Mouse (Mus musculus): ENCODE data around the gene Rab42. TPM values are rescaled to one million over a fixed set of nuclear protein-coding genes. Genes with fewer than 3 reads are reported as not detected.

Rab42 gene
- total RNA-seq (2021): 1 to 10 TPM; 1.1 TPM

DNA sequence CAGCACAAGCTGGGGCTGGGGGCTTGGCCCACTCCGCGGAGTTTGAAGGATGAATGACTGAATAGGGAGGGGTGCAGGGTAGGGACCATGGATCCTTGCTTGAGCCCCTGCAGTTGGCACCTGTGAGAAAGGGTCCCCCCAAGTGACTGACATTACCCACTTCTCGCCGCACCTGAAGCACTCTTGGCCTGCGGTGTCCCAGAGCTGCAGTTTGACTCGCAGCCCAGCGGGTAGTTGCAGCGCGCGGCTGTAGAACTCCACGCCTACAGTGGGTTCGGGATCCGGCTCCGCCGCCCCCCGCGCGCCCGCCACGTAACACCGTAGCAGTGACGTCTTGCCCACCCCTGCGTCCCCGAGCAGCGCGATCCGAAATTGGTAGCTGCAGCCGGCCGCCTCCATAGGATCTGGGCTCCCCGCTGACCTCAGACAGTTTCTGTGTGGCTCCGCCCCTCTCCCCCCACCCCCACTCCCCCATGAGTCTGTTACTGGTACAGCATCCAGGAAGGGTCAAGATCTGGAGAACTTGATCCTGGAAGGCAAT lies at the start of gene Rab42:
Gene Rab42 (minus strand): TSS at position 447 of the 541 bp plus-strand sequence.
- peak; percentile 57 to 68 for DNase-seq
- intact Hi-C loops (cut with DNase I): no loop called here

DNA sequence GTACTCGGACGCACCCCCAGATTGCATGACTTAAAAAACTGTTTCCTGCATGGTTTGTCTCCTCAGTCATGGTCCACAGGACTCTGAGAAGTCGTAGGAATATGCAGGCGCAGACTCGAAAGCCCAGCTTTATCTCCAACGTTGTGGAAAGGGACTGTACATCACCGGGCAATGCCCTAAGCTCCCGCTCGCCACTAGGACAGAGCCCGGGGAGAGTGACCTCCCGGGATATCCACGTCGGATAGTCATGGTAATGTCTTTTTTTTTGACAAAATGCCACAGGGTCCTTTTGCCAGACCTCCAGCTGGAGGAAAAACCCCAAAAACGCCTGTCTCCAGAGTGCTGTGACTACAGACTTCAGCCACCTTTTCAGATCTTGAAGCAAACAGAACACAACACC lies 49.6 kb upstream of the Rab42 start:
- peak; percentile 52 to 55 for DNase-seq
- intact Hi-C loops (cut with DNase I): loop anchor here (5.0 kb wide), 1 partner anchor 160 kb away; the partner anchor contains the start of gene Sesn2

DNA sequence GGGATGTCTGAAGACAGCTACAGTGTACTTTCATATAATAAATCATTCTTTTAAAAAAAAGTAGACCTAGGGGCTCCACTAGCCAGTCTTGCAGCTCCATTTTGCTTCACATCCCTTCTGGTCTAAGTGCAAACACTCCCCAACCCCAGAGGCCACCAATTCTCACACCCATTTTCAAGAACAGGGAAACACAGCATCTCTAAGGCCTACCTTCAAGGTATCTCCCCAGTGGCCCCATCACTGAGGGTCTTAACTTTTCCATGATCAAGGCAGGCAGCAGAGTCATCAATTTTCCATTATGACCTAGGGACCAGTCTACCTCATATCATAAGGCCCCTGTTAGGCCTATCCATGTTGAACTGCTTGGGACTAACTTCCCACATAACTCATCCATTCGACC lies 48.2 kb upstream of the Rab42 start:
- intact Hi-C loops (cut with DNase I): loop anchor here (2.0 to 5.0 kb wide), 2 partner anchors 59 to 161 kb away; partner anchors contain the start of gene Sesn2
- no peak for DNase-seq

DNA sequence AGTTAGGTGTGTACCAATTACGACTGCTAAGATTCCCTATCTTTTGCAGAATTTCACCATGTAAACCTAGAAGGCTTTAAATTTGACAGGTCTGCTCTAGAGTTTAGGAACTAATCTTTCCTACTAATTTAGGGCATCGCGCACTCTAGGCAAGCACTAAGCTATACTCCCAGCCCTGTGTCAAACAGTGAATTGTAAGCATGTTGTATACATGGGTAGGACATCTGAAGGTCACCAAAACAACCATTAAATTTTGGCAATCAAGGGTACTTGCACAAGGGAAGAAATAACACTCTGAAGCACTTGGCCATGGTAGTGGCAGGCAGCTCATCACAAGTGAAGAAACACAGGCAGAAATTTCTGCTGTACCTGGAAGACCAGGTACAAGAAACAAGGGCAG lies 47.7 kb upstream of the Rab42 start:
- DNase-seq: no peak
- intact Hi-C loops (cut with DNase I): loop anchor here (2.0 to 5.0 kb wide), 2 partner anchors 60 to 161 kb away; partner anchors contain the start of gene Sesn2

DNA sequence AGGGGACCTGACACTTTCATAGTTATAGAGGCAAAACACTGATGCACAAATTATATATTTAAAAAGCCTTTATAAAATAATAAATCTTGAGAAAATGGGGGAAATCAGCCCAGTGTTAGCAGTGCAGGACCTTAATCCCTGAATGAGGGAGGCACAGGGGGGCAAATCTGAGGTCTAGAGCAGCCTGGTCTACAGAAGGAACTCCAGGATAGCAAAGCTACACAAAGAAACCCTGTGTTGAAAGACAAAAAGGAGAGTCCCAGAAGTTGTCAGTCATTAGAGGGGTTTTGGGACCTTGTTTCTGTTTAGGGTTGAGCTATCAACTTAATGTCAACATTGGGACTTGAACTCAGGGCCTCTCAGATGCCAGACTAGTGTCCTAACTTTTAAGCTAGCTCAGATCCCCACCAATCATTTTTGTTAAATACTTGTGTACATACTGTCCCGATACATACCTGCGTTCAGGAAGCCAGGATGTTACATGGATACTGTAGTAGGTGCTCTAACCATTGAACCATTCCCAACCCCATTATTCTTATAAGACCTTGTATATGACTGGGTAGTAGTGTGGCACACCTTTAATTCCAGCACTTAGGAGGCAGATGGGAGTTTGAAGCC lies 47.0 kb upstream of the Rab42 start:
- DNase-seq: no peak
- intact Hi-C loops (cut with DNase I): loop anchor here (2.0 to 5.0 kb wide), 2 partner anchors 61 to 162 kb away; partner anchors contain the start of gene Sesn2

DNA sequence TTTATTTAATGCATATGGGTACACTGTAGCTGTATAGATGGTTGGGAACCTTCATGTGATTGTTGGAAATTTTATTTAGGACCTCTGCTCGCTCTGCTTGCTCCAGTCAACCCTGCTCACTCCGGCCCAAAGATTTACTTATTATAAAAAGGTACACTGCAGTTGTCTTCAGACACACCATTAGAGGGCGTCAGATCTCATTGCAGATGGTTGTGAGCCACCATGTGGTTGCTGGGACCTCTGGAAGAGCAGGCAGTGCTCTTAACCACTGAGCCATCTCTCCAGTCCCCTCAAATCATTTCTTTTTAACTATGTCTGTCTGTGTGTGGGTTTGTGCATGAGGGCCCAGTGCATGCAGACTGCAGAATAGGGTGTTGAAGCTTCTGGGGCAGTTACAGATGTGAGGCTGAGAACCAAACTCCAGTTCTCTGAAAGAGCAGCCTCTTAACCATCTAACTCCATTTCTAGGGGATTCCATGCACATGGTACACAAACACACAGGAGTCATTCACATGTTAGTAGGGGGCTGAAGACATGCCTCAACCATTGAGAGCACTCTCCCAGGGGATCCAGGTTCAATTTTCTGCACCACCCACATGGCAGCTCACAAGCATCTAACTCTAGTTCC lies 46.4 kb upstream of the Rab42 start:
- no peak for DNase-seq
- intact Hi-C loops (cut with DNase I): loop anchor here (2.0 to 5.0 kb wide), 5 partner anchors 61 to 262 kb away; partner anchors contain the start of genes Sesn2 and Taf12

DNA sequence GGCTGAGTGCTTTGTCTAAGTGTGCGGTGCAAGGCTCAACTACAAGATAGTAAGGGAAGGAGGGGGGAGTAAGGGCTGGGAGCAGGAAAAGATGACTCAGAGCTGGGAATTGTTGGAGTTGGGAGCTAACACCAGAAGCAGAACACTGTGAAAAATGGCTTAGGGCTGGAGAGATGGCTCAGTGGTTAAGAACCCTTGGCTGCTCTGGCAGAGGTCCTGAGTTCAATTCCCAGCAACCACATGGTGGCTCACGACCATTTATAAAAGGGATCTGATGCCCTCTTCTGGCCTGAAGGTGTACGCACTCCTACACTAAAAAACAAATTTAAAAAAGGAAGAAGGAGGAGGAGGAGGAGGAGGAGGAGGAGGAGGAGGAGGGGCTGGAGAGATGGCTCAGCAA lies 43.5 kb upstream of the Rab42 start:
- intact Hi-C loops (cut with DNase I): loop anchor here (5.0 kb wide), 3 partner anchors 74 to 259 kb away; partner anchors contain the start of gene Taf12
- no peak for DNase-seq

DNA sequence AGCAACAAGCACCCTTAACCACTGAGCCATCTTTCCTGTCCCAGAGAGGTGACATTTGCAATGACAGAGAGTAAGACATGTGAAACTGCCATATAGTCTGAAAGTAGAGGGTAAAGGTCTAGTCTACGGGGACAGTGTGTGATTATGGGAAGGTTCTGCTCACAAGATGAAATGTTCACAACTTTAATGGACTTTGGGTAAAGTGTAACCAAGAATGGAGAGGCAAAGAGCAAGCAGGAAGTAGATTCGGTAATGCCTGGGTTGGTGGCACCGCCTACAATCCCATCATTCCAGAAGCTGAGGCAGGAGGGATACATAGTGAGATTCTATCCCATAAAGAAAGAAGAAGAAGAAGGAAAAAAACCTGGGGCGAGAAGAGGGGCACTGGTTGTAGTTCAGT lies 43.1 kb upstream of the Rab42 start:
- DNase-seq: no peak
- intact Hi-C loops (cut with DNase I): loop anchor here (5.0 kb wide), 3 partner anchors 74 to 259 kb away; partner anchors contain the start of gene Taf12

DNA sequence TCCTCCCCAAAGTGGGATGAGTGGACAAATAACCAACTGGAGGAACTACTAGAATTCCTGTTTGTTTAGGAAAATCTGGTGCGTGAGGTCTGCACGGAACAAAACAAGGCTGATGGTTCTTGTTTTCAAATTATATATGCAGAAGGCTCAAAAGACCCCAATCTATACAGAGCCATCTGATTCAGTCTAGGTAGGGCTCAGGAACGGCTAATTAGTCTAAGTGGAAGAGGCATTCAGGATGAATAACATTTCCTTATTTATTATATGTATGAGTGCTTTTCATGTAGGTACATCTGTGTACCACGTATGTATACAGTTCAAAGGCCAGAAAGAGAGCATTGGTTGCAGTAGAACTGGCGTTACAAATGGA lies 42.6 kb upstream of the Rab42 start:
- intact Hi-C loops (cut with DNase I): loop anchor here (1.0 to 5.0 kb wide), 4 partner anchors 53 to 259 kb away; partner anchors contain the start of gene Taf12
- no peak for DNase-seq

DNA sequence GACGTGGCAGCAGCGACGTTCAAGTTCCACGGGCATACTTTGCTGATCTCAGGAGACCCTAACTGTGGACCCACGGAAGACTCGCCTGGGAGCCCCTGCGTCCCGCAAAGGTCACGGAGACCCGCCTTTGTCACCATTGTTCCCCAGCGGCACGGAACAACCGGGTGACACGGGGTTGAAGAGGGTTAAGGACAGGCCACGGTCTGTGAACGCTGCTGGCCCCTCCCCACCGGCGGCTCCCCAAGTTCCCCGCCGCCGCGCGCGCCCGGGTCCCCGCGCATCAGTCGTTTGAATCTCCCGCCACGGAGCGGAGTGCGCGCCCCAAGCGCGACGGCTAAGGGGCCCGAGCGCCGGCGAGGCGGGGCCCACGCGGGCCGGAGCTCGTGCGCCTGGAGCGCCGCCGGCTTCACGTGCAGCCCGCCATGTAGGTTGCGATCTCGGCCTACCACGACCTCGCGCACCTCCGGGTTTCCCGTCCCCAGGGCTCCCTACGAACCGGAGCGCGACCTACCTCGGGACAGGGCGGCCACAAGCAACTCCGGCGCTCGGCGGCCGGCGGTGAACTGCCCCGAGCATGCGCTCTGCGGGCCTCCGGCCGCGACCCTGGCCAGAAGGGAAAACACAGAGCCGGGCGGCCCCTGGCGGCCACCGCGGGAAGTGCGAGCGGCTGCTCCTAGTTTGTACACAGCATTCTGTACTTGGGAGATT lies 42.1 kb upstream of the Rab42 start:
- intact Hi-C loops (cut with DNase I): loop anchor here (1.0 to 5.0 kb wide), 4 partner anchors 52 to 258 kb away; partner anchors contain the start of gene Taf12
- peak; percentile 96 to 98 for DNase-seq

DNA sequence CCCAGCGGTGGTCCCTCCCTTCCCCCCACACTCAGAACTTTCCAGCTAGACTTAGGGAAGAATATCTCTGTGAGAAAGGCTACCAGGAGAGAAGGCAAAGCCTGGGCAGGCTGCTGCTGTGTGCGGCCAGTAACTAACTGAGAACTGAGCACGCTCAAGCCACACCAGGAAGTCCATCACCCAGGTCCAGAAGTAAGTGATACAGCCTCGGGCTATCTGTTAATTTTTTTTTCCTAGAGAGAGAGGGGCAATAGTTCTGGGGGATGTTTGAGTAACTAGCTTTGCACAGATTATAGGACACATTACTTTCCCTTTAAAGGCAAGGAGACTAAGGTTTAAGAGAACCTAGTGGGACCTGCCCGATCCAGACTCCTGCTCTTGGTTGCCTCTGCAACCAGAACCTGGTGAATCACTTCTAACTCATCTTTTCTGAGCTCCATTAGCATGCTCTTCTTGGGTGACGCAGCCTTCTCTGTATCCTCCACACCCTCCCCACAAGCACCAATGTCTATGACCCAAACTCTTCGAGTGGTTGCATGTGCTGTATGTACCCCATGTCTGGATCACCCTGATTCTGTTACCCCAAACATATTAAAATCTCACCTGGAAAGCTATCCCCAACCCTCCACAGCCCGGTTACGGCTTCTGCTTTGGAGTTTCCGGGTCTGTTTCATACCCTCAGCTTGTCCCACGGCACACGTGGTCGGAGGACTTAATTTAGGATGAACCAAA lies 41.4 kb upstream of the Rab42 start:
- intact Hi-C loops (cut with DNase I): loop anchor here (1.0 to 5.0 kb wide), 4 partner anchors 51 to 257 kb away; partner anchors contain the start of gene Taf12
- DNase-seq: peak in 1 of 2 experiments; percentile 24

DNA sequence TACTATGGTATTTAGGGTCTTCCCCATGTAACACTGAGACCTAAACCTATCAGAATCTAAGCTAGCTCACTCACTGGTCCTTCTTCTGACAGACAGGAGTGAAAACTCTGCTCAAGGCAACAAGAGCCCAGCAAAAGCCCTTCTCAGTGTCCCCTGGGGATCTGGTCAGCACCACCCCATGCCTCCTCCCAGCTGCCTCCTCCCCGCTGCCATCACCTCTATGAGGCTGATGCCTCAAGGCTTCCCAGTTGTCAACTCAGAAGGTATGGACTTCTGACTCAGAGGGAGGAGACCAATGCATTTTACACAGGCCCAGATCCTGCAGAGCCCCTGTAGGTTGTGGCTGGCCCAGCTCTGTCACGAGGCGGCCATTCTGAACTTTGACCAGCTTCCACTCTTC lies 38.3 kb upstream of the Rab42 start:
- DNase-seq: no peak
- intact Hi-C loops (cut with DNase I): no loop called here

DNA sequence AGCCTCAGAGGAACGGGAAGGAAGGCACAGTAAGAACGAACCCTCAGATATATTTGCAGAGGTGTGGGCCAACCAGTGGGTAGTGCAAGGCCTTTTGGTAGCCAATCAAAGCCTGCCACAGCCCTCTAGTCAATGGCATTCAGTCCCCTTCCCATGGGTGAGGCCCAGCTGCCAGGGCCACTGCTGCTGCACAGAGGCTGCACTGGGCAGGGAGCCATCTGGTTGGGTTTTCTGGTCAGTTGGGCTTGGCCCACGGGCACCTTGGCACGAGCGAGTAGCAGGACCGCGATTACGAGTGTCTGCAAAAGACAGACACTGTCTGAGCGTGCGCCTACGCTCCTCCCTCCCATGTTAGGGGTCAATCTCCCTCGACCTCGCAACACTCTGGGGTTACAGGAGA lies 35.8 kb upstream of the Rab42 start:
- intact Hi-C loops (cut with DNase I): no loop called here
- peak; percentile 83 to 86 for DNase-seq

DNA sequence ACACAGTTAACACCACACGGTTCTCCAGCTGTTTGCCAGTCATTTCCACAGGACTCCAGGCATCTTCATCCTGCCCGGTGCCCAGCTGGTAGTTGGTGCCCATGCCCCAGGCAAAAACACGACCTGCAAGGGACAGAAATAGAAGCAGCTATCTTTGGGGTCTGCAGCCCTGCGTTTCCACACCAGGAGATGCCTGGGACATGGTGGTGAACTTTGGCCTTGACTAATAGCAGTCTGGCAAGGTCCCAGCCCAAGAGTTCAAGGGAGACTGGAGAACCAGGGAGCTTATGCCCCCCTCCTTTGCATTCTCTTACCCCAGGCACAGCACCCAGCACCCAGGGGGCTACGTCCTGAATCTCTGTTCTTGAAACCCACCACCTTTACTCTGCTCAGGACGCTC lies 29.7 kb upstream of the Rab42 start:
- intact Hi-C loops (cut with DNase I): no loop called here
- DNase-seq: no peak

DNA sequence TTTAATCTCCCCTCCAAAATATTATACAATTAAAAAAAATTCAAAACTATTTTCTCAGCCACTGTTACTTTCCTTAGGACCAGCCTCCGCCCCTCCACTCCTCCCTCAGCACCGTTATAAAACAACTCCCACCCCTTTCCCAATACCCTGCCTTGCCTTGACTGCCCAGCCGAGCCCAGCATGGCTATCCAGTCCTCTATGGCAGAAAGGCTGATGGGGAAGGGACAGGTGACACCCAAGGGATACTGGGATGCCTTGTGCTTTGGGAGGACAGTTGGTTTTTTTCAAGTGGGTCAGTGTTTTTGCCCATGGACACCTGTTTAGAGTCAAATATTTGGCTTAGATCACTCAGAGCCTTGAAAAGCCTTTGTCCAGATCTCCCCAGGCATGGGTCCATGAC lies 28.8 kb upstream of the Rab42 start:
- no peak for DNase-seq

DNA sequence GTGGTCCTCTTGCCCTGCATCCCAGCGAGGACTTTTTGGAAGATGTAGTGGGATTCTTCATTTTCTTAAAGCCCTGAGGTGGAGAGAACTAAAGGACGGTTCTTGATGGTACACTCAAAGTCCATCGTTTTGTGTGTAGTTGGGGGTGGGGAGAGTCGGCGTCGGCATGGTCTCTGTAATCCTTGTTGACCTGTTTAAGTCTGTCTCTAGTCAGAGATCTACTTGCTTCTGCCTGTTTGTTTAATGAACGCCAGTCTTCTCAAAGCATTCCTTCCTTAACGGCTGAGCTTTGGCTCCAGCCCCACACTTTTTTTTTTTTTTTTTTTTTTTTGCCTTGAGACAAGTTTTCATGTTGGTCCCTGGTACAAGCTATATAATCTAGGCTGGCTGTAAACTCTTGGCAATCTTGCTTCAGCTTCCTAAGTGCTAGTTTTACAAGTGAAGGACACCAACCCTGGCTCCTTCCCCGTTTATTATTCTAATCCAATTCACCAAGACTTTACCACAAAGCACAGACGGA lies 26.7 kb upstream of the Rab42 start:
- no peak for DNase-seq
- intact Hi-C loops (cut with DNase I): loop anchor here (2.0 kb wide), 1 partner anchor 21 kb away; no protein-coding TSS in a partner anchor

More for the DNA sequence above, 28.8 kb upstream of the Rab42 start:
- intact Hi-C loops (cut with DNase I): no loop called here

DNA sequence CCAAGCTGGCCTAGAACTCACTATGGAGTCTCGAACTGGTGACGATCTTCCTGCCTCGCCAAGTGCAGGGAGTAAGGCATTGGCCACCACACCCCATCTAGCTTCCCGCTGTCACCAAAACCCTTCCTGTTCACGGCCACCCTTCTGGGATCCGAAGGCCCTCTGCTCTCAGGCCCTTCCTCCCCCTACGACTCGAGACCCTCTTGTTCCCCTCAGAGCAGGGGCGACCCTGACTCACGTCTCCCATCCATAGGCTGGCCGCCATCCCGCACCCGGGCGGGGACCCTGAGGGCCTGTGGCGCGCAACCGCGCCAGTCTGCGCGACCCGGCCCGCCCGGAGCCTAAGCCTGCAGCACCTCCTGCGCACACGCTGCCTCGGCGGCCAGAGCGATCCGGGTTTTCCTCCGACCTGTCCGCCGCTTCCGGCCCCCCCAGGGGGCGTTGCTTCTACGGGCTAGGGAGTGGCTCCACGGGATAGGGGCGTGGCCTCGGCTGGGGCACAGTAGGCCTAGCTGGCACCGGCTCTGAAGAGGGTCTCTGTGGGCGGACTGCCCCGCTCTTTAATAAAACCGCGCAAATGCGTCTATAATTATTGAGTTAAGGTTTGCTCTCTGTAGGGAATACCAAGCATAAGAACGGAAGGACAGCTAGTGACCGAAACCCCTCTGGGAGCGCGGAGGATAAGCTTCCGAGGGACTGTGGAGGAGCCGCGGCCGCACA lies 26.1 kb upstream of the Rab42 start, which contains the start of gene Trnau1ap:
Gene Trnau1ap (minus strand): TSS at position 424 of the 720 bp plus-strand sequence.
- intact Hi-C loops (cut with DNase I): loop anchor here (2.0 kb wide), 1 partner anchor 20 kb away; no protein-coding TSS in a partner anchor
- DNase-seq: peak; percentile 91 to 92

DNA sequence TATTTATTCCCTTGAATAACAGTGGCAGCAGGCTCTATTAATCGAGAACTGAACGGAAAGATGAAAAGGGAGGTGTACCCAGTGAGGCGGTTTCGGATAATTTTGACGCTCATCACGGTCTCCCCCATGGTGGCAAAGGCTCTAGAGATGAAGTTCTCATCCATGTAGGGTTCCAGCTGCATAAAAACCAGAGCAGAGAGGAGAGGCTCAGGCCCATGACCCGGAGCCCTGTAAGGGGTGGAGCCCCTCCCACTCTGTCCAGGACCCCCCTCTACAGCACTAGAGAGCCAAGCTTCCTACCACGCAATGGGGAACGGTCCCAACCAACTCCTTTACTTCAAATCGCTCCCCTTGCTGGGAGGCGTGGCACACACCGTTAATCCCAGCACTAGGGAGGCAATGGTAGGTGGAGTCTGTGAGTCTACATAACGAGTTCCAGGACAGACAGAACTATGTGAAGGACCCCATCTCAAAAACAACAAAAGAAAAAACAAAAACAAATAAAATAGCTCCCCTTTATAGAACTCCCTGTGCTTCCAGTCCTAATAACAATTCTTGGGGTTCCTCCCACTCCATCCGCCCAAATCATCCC lies 25.3 kb upstream of the Rab42 start:
- intact Hi-C loops (cut with DNase I): loop anchor here (2.0 kb wide), 1 partner anchor 20 kb away; no protein-coding TSS in a partner anchor
- no peak for DNase-seq

DNA sequence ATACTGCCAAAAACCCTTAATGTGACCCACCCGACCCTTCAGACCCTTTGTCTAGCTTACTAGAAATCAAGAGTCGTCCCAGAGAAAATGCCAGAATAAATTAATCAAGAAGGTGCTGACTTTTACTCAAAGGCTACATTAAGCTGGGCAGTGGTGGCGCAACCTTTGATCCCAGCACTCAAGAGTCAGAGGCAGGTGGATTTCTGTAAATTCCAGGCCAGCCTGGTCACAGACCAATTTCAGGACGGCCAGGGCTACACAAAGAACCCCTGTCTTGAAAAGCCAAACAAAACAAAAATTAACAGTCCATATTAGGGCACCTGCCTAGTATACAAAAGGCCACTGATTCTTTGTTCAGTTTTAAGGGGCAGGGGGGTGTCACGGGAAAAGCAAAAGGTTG lies 23.3 kb upstream of the Rab42 start:
- intact Hi-C loops (cut with DNase I): no loop called here
- no peak for DNase-seq

Data from heart, postnatal 10 days (tissue).